Mouse (Mus musculus) spleen, postnatal 4 days (tissue): ENCODE measurements around the gene Pola1.

Experiments used
- DNase-seq, 2 experiments: peaks; one replicate each; pipeline ENCODE4 v3.0.0; 2022; ENCODE audit warnings: low spot score in 2 of 2

Gene Pola1

GRCm38 (mm10) chrX:93289076-93289475 is 342.9 kb downstream of the Pola1 start:
- DNase-seq, result no peak

GRCm38 (mm10) chrX:93288339-93288738 is 343.6 kb downstream of the Pola1 start:
- no peak for DNase-seq

GRCm38 (mm10) chrX:93286291-93286893 is 345.6 kb downstream of the Pola1 start, which contains the start of gene Arx:
Arx (plus strand) TSS chrX:93286445.
- peak in 1 of 2 experiments; percentile 35 for DNase-seq

GRCm38 (mm10) chrX:93285091-93285490 is 346.9 kb downstream of the Pola1 start:
- no peak for DNase-seq

- no peak for DNase-seq
Observed at GRCm38 (mm10) chrX:93281756-93282155, 350.2 kb downstream of the Pola1 start.

GRCm38 (mm10) chrX:93281028-93281723 is 350.8 kb downstream of the Pola1 start:
- DNase-seq, result peak; percentile 28 to 80

GRCm38 (mm10) chrX:93279940-93280339 is 352.0 kb downstream of the Pola1 start:
- DNase-seq, result no peak

- no peak for DNase-seq
Observed at GRCm38 (mm10) chrX:93275689-93276088, 356.3 kb downstream of the Pola1 start.
